Mouse (Mus musculus): ENCODE data around the gene Nme8. TPM values are rescaled to one million over a fixed set of nuclear protein-coding genes. Genes with fewer than 3 reads are reported as not detected.

Gene Nme8
- polyA plus RNA-seq (2015; fragmentation: Nextera tagmentation; extraction: Ambion mirVana) = 0.81 and 0.88 TPM in 2 replicates

GRCm38 (mm10) chr13:19697790-19698189 lies at the start of gene Nme8:
Nme8 (minus strand) TSS chr13:19697794.
- H3K27me3 ChIP-seq (ENCODE audit: control insufficient read depth, insufficient read depth, low read length) = no peaks in the 10 kb centered on the region
- ATAC-seq (replicated peaks; ENCODE audit: extremely low read depth, insufficient read depth, low FRiP score) = no peak
- H3K4me3 ChIP-seq (ENCODE audit: low read length) = no peak within 1 kb of the TSS
- no peak within 1 kb of the TSS for H3K9ac ChIP-seq (ENCODE audit: low read length)
- peaks cover 3% of the 10 kb centered on the region; the same call in 1 of the 2 replicates for H3K4me1 ChIP-seq (ENCODE audit: control insufficient read depth, insufficient read depth, low read length)
- no peaks in the 10 kb centered on the region for H3K36me3 ChIP-seq (ENCODE audit: control insufficient read depth, insufficient read depth)
- H3K9me3 ChIP-seq (replicated peaks; ENCODE audit: control insufficient read depth, low read length) = no peaks in the 10 kb centered on the region
- 21% methylated on average over 7 of the region's 7 CpGs for WGBS
- H3K27ac ChIP-seq (ENCODE audit: low read length) = no peak within 1 kb of the TSS
- H3K4me2 ChIP-seq (ENCODE audit: low read depth, low read length) = peak within 1 kb of the TSS; percentile 38; the same call in 1 of the 2 replicates

- peaks cover 9% of the 10 kb centered on the region for H3K4me1 ChIP-seq (ENCODE audit: control insufficient read depth, insufficient read depth, low read length)
- 43% methylated on average over 2 of the region's 2 CpGs for WGBS
- H3K9ac ChIP-seq (ENCODE audit: low read length) = no peak overlapping the region
- no peak overlapping the region for H3K4me2 ChIP-seq (ENCODE audit: low read depth, low read length)
- no peaks in the 10 kb centered on the region for H3K27me3 ChIP-seq (ENCODE audit: control insufficient read depth, insufficient read depth, low read length)
- no peak overlapping the region for H3K4me3 ChIP-seq (ENCODE audit: low read length)
- H3K36me3 ChIP-seq (ENCODE audit: control insufficient read depth, insufficient read depth) = no peaks in the 10 kb centered on the region
- no peak overlapping the region for H3K27ac ChIP-seq (ENCODE audit: low read length)
- 0 out of 2 replicates have a peak, but pooled peaks have one; percentile 18 for ATAC-seq (replicated peaks; ENCODE audit: extremely low read depth, insufficient read depth, low FRiP score)
- H3K9me3 ChIP-seq (replicated peaks; ENCODE audit: control insufficient read depth, low read length) = no peaks in the 10 kb centered on the region
These were observed 48.1 kb upstream of the Nme8 start for GRCm38 (mm10) chr13:19745741-19746140.

- H3K27me3 ChIP-seq (ENCODE audit: control insufficient read depth, insufficient read depth, low read length) = no peaks in the 10 kb centered on the region
- no peaks in the 10 kb centered on the region for H3K9me3 ChIP-seq (replicated peaks; ENCODE audit: control insufficient read depth, low read length)
- WGBS = 73% methylated on average over 5 of the region's 5 CpGs
- no peak overlapping the region for H3K4me2 ChIP-seq (ENCODE audit: low read depth, low read length)
- H3K27ac ChIP-seq (ENCODE audit: low read length) = no peak overlapping the region
- H3K9ac ChIP-seq (ENCODE audit: low read length) = no peak overlapping the region
- H3K36me3 ChIP-seq (ENCODE audit: control insufficient read depth, insufficient read depth) = no peaks in the 10 kb centered on the region
- H3K4me1 ChIP-seq (ENCODE audit: control insufficient read depth, insufficient read depth, low read length) = peaks cover 9% of the 10 kb centered on the region
- no peak overlapping the region for H3K4me3 ChIP-seq (ENCODE audit: low read length)
- ATAC-seq (replicated peaks; ENCODE audit: extremely low read depth, insufficient read depth, low FRiP score) = no peak
These were observed 46.9 kb upstream of the Nme8 start for GRCm38 (mm10) chr13:19744536-19744935.

- ATAC-seq (replicated peaks; ENCODE audit: extremely low read depth, insufficient read depth, low FRiP score) = no peak
- Histone ChIP-seq H3K9me3 (replicated peaks; ENCODE audit: control insufficient read depth, low read length) (no peaks in the 10 kb centered on the region), H3K27me3 (ENCODE audit: control insufficient read depth, insufficient read depth, low read length) (no peaks in the 10 kb centered on the region), H3K4me1 (ENCODE audit: control insufficient read depth, insufficient read depth, low read length) (no peaks in the 10 kb centered on the region), H3K4me2 (ENCODE audit: low read depth, low read length) (no peak overlapping the region), H3K4me3 (ENCODE audit: low read length) (no peak overlapping the region), H3K36me3 (ENCODE audit: control insufficient read depth, insufficient read depth) (no peaks in the 10 kb centered on the region), H3K9ac (ENCODE audit: low read length) (no peak overlapping the region), H3K27ac (ENCODE audit: low read length) (no peak overlapping the region)
- WGBS = 60% methylated on average over 5 of the region's 5 CpGs
These were observed 37.0 kb upstream of the Nme8 start for GRCm38 (mm10) chr13:19734597-19734996.

DNA sequence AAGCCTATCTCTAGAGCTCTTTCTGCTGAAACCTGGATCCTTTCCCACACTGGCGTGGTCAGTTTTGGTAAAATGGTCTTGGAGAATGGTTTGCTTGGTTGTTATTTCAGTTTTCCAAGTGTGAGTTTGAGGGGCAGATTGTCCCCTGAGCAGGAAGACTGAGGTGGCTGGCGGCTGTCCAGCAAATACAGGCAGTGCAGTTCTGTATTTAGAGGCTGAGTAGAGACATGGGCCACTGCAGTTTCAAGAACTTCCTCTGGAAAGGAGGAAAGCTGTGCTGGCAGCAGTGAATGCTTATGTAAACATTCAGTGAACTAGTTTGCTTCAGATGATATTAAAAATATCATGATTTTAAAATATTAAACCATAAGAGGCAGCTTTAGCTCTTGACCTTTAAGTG lies 33.2 kb upstream of the Nme8 start:
- ATAC-seq (replicated peaks; ENCODE audit: extremely low read depth, insufficient read depth, low FRiP score) = no peak
- 45% methylated on average over 2 of the region's 2 CpGs for WGBS

GRCm38 (mm10) chr13:19718954-19719353 lies 21.4 kb upstream of the Nme8 start:
- no peaks in the 10 kb centered on the region for H3K27me3 ChIP-seq (ENCODE audit: control insufficient read depth, insufficient read depth, low read length)
- ATAC-seq (replicated peaks; ENCODE audit: extremely low read depth, insufficient read depth, low FRiP score) = no peak
- H3K4me3 ChIP-seq (ENCODE audit: low read length) = no peak overlapping the region
- no peak overlapping the region for H3K27ac ChIP-seq (ENCODE audit: low read length)
- H3K36me3 ChIP-seq (ENCODE audit: control insufficient read depth, insufficient read depth) = no peaks in the 10 kb centered on the region
- H3K4me1 ChIP-seq (ENCODE audit: control insufficient read depth, insufficient read depth, low read length) = no peaks in the 10 kb centered on the region
- WGBS = 31% methylated on average over 5 of the region's 5 CpGs
- H3K4me2 ChIP-seq (ENCODE audit: low read depth, low read length) = no peak overlapping the region
- H3K9me3 ChIP-seq (replicated peaks; ENCODE audit: control insufficient read depth, low read length) = no peaks in the 10 kb centered on the region
- no peak overlapping the region for H3K9ac ChIP-seq (ENCODE audit: low read length)

More for the DNA sequence above, 33.2 kb upstream of the Nme8 start:
- no peaks in the 10 kb centered on the region for H3K4me1 ChIP-seq (ENCODE audit: control insufficient read depth, insufficient read depth, low read length)
- no peaks in the 10 kb centered on the region for H3K9me3 ChIP-seq (replicated peaks; ENCODE audit: control insufficient read depth, low read length)
- no peak overlapping the region for H3K4me2 ChIP-seq (ENCODE audit: low read depth, low read length)
- H3K27ac ChIP-seq (ENCODE audit: low read length) = no peak overlapping the region
- no peak overlapping the region for H3K9ac ChIP-seq (ENCODE audit: low read length)
- H3K4me3 ChIP-seq (ENCODE audit: low read length) = no peak overlapping the region
- no peaks in the 10 kb centered on the region for H3K27me3 ChIP-seq (ENCODE audit: control insufficient read depth, insufficient read depth, low read length)
- H3K36me3 ChIP-seq (ENCODE audit: control insufficient read depth, insufficient read depth) = no peaks in the 10 kb centered on the region

DNA sequence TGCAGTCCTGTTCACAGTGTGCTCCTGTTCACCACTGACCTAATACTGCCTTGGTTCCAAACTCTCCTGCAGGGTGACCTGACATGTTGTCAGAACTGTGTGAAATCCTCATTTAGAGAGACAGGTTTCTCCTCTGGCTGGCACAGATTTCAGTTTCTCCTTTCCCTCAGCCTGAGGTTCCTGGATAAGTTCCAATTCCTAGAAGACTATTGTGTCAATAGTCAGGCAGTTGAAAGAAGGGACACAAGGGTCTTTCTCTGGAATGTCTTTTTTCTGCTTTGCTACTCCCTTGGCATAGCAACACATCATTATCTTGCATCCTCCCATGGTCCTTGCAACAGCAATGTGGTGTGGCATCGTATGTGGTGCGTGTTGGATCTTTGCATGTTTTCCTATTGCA lies 19.6 kb upstream of the Nme8 start:
- WGBS = 60% methylated on average over 2 of the region's 2 CpGs

GRCm38 (mm10) chr13:19703806-19704205 lies 6.2 kb upstream of the Nme8 start:
- no peak for ATAC-seq (replicated peaks; ENCODE audit: extremely low read depth, insufficient read depth, low FRiP score)
- no peaks in the 10 kb centered on the region for H3K36me3 ChIP-seq (ENCODE audit: control insufficient read depth, insufficient read depth)
- 53% methylated on average over 4 of the region's 4 CpGs for WGBS

More for the DNA sequence above, 19.6 kb upstream of the Nme8 start:
- H3K4me3 ChIP-seq (ENCODE audit: low read length) = no peak overlapping the region
- no peak overlapping the region for H3K9ac ChIP-seq (ENCODE audit: low read length)
- H3K4me2 ChIP-seq (ENCODE audit: low read depth, low read length) = no peak overlapping the region
- H3K9me3 ChIP-seq (replicated peaks; ENCODE audit: control insufficient read depth, low read length) = no peaks in the 10 kb centered on the region
- no peak for ATAC-seq (replicated peaks; ENCODE audit: extremely low read depth, insufficient read depth, low FRiP score)
- H3K27me3 ChIP-seq (ENCODE audit: control insufficient read depth, insufficient read depth, low read length) = no peaks in the 10 kb centered on the region
- no peaks in the 10 kb centered on the region for H3K4me1 ChIP-seq (ENCODE audit: control insufficient read depth, insufficient read depth, low read length)
- no peak overlapping the region for H3K27ac ChIP-seq (ENCODE audit: low read length)
- no peaks in the 10 kb centered on the region for H3K36me3 ChIP-seq (ENCODE audit: control insufficient read depth, insufficient read depth)

GRCm38 (mm10) chr13:19701443-19702078 lies 4.0 kb upstream of the Nme8 start:
- no peak for ATAC-seq (replicated peaks; ENCODE audit: extremely low read depth, insufficient read depth, low FRiP score)
- no peak overlapping the region for H3K4me3 ChIP-seq (ENCODE audit: low read length)
- 71% methylated on average over 11 of the region's 11 CpGs for WGBS
- H3K27ac ChIP-seq (ENCODE audit: low read length) = no peak overlapping the region
- peaks cover 3% of the 10 kb centered on the region; the same call in 1 of the 2 replicates for H3K4me1 ChIP-seq (ENCODE audit: control insufficient read depth, insufficient read depth, low read length)
- no peak overlapping the region for H3K4me2 ChIP-seq (ENCODE audit: low read depth, low read length)
- H3K9me3 ChIP-seq (replicated peaks; ENCODE audit: control insufficient read depth, low read length) = no peaks in the 10 kb centered on the region
- no peaks in the 10 kb centered on the region for H3K36me3 ChIP-seq (ENCODE audit: control insufficient read depth, insufficient read depth)
- H3K9ac ChIP-seq (ENCODE audit: low read length) = no peak overlapping the region
- no peaks in the 10 kb centered on the region for H3K27me3 ChIP-seq (ENCODE audit: control insufficient read depth, insufficient read depth, low read length)

More at GRCm38 (mm10) chr13:19703806-19704205, 6.2 kb upstream of the Nme8 start:
- H3K9ac ChIP-seq (ENCODE audit: low read length) = no peak overlapping the region
- no peaks in the 10 kb centered on the region for H3K27me3 ChIP-seq (ENCODE audit: control insufficient read depth, insufficient read depth, low read length)
- no peak overlapping the region for H3K4me3 ChIP-seq (ENCODE audit: low read length)
- no peak overlapping the region for H3K27ac ChIP-seq (ENCODE audit: low read length)
- peaks cover 3% of the 10 kb centered on the region; the same call in 1 of the 2 replicates for H3K4me1 ChIP-seq (ENCODE audit: control insufficient read depth, insufficient read depth, low read length)
- no peaks in the 10 kb centered on the region for H3K9me3 ChIP-seq (replicated peaks; ENCODE audit: control insufficient read depth, low read length)
- no peak overlapping the region for H3K4me2 ChIP-seq (ENCODE audit: low read depth, low read length)

Measured in heart, embryonic 16.5 days (tissue).